Mouse (Mus musculus): ENCODE data around the gene Gm266.

DNA sequence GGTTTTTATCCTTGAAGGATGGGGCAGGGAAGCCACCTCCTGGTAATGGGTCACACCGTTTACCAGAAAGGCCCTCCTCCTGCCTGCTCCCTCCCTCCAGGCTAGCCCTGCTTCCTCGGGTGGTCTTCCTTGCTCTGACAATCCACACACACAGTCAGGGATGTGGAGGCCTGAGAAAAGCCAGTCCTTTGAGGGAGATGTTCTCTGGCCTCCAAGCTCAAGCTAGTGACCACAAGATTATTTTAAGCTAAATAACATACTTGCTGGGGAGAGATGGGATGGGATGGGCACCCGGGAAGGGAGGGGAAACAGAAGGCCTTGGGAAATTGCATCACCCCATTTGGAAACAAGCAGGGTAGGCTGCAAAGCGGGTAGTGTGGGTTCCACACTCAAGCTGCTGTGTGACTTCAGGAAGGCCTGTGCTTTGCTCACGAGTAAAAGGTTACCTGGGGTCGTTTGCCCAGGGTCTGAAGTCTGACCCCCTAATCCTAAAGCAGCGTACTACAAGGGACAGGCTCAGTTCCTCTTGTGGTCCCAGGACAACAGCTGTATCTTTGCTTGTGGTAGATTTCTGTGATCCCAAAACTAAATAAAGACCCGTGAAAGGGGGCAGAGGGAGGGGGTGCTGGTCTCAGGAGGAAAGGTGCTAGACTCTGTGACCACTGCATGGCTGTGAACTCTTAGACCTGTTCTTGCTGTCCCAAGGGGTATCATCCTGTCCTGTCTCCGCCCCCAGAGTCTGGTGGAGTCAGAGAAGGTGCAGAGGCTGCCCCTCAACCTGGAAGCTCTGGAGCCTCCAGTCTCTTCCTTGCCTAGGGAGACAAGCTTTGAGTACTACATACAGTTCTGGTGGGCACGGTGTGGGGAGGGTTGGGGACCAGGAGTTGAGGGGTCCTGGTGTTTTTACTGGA is 41.4 kb downstream of the Gm266 start:
- TF ChIP-seq CTCF (IDR thresholded peaks at IDR 0.05; ENCODE audit: control insufficient read depth, insufficient read depth, insufficient replicate concordance, low read depth, low read length) (no peak), POLR2A (IDR thresholded peaks at IDR 0.05; ENCODE audit: control insufficient read depth, low read depth, low read length) (no peak)

All from testis, adult 2 months (tissue).